Mouse (Mus musculus): ENCODE measurements around the gene Pgm5.

- no peak for TF ChIP-seq CTCF (IDR thresholded peaks at IDR 0.05; ENCODE audit: extremely low read depth, insufficient read length, insufficient replicate concordance, low read depth, low read length)
- TF ChIP-seq POLR2A (IDR thresholded peaks at IDR 0.05; ENCODE audit: low read depth, low read length): no peak
Measured at GRCm38 (mm10) chr19:24738026-24738425, 123.6 kb downstream of the Pgm5 start.
